Mouse (Mus musculus) inflammation-experienced regulatory T-cells, adult 6 months (primary cell): ENCODE data around the gene Sdc4. TPM values are rescaled to one million over a fixed set of nuclear protein-coding genes. Genes with fewer than 3 reads are reported as not detected.

ENCODE experiments used
- ATAC-seq: one replicate; pipeline ENCODE4 v1.8.0; 2017
- polyA plus RNA-seq, 3 experiments: library from polyadenylated mRNA; unstranded; fragments of 100-300 nt; shearing (Covaris generic); gene quantifications; one replicate each; pipeline ENCODE4 v1.2.1; 2017

Sdc4 gene
- polyA plus RNA-seq, 3 experiments from 2014 or later: 12.0 to 42.7 (median 41.8) TPM

- no peak for ATAC-seq
These were observed 5.8 kb upstream of the Sdc4 start for GRCm38 (mm10) chr2:164449341-164450042.

GRCm38 (mm10) chr2:164448921-164449320 lies 5.2 kb upstream of the Sdc4 start:
- ATAC-seq: no peak

- ATAC-seq: no peak
These were observed 4.5 kb upstream of the Sdc4 start for GRCm38 (mm10) chr2:164448140-164448539.

GRCm38 (mm10) chr2:164446086-164446469 lies 2.4 kb upstream of the Sdc4 start:
- no peak for ATAC-seq

- ATAC-seq: no peak
These were observed 1.9 kb upstream of the Sdc4 start for GRCm38 (mm10) chr2:164445399-164446085.

GRCm38 (mm10) chr2:164444701-164445100 lies 1.0 kb upstream of the Sdc4 start:
- ATAC-seq: no peak

- peak; percentile 59 for ATAC-seq
These were observed 643 bp downstream of the Sdc4 start for GRCm38 (mm10) chr2:164443051-164443437.

- ATAC-seq: no peak
These were observed 1.2 kb downstream of the Sdc4 start for GRCm38 (mm10) chr2:164442315-164443050.

- no peak for ATAC-seq
These were observed 2.0 kb downstream of the Sdc4 start for GRCm38 (mm10) chr2:164441731-164442130.

GRCm38 (mm10) chr2:164441155-164441554 lies 2.5 kb downstream of the Sdc4 start:
- ATAC-seq: peak; percentile 83

GRCm38 (mm10) chr2:164440314-164440713 lies 3.4 kb downstream of the Sdc4 start:
- ATAC-seq: no peak

- no peak for ATAC-seq
These were observed 4.7 kb downstream of the Sdc4 start for GRCm38 (mm10) chr2:164439001-164439421.

GRCm38 (mm10) chr2:164438257-164438656 lies 5.4 kb downstream of the Sdc4 start:
- ATAC-seq: no peak

- no peak for ATAC-seq
These were observed 6.0 kb downstream of the Sdc4 start for GRCm38 (mm10) chr2:164437710-164438109.

GRCm38 (mm10) chr2:164436961-164437360 lies 6.7 kb downstream of the Sdc4 start:
- ATAC-seq: no peak

- no peak for ATAC-seq
These were observed 7.3 kb downstream of the Sdc4 start for GRCm38 (mm10) chr2:164436215-164436913.

- ATAC-seq: no peak
These were observed 8.2 kb downstream of the Sdc4 start for GRCm38 (mm10) chr2:164435216-164436090.

- ATAC-seq: no peak
These were observed 9.0 kb downstream of the Sdc4 start for GRCm38 (mm10) chr2:164434681-164435080.

- ATAC-seq: no peak
These were observed 10.3 kb downstream of the Sdc4 start for GRCm38 (mm10) chr2:164433278-164433895.

GRCm38 (mm10) chr2:164432541-164433191 lies 11.0 kb downstream of the Sdc4 start:
- ATAC-seq: no peak
